Mouse (Mus musculus) activated CD4-positive, CD25-positive, alpha-beta regulatory T cell (primary cell): ENCODE results near the gene Gm45208. TPM values are rescaled to one million over a fixed set of nuclear protein-coding genes. Genes with fewer than 3 reads are reported as not detected.

Experiments
- polyA plus RNA-seq, 2 experiments: library from polyadenylated mRNA; unstranded; fragments of 100-300 nt; shearing (Covaris generic); gene quantifications; one replicate each; pipeline ENCODE4 v1.2.1; 2017

The Gm45208 gene
- not detected for polyA plus RNA-seq

GRCm38 (mm10) chrX:7721514-7722281 is at the start of gene Gm45208:
TSS of gene Gm45208 (plus strand) at chrX:7722245.

GRCm38 (mm10) chrX:7680864-7681263 is 41.2 kb upstream of the Gm45208 start, which contains the start of gene Magix:
TSS of gene Magix (minus strand) at chrX:7681251.

GRCm38 (mm10) chrX:7696954-7697381 is 25.1 kb upstream of the Gm45208 start, which contains the start of gene Gpkow:
TSS of gene Gpkow (plus strand) at chrX:7697131.

GRCm38 (mm10) chrX:7714135-7714899 is 7.7 kb upstream of the Gm45208 start, which contains the start of gene Wdr45:
TSS of gene Wdr45 (plus strand) at chrX:7714333.

GRCm38 (mm10) chrX:7728215-7728921 is 6.3 kb downstream of the Gm45208 start, which contains the start of gene Praf2:
TSS of gene Praf2 (plus strand) at chrX:7728439.

GRCm38 (mm10) chrX:7750432-7751116 is 28.5 kb downstream of the Gm45208 start, which contains the start of gene Ccdc120:
TSS of gene Ccdc120 (minus strand) at chrX:7750905.

GRCm38 (mm10) chrX:7762137-7762920 is 40.3 kb downstream of the Gm45208 start, which contains the start of gene Tfe3:
TSS of gene Tfe3 (plus strand) at chrX:7762560.

Other genes starting within 250 kb of the Gm45208 start
- gene Foxp3, start 148.6 kb upstream of the Gm45208 start, polyA plus RNA-seq: 100 to 1,000 TPM; 131 to 160 TPM
- 10 to 100 TPM; 13.0 to 20.2 TPM for gene Ppp1r3f, start 148.0 kb upstream of the Gm45208 start, polyA plus RNA-seq
- 10 to 100 TPM; 14.3 to 20.4 TPM for gene Ccdc22, start 116.7 kb upstream of the Gm45208 start, polyA plus RNA-seq
- not detected for gene Cacna1f, start 115.2 kb upstream of the Gm45208 start, polyA plus RNA-seq
- 10 to 100 TPM in 1 of 2 experiments, 1 to 10 TPM in 1; 9.8 to 11.2 TPM for gene Syp, start 83.8 kb upstream of the Gm45208 start, polyA plus RNA-seq
- 10 to 100 TPM; 20.7 to 26.7 TPM for gene Prickle3, start 65.0 kb upstream of the Gm45208 start, polyA plus RNA-seq
- 100 to 1,000 TPM; 131 to 140 TPM for gene Plp2, start 50.9 kb upstream of the Gm45208 start, polyA plus RNA-seq
- under 1 TPM; 0.07 to 0.15 TPM for gene Magix, start 41.0 kb upstream of the Gm45208 start, polyA plus RNA-seq
- gene Gpkow, start 25.1 kb upstream of the Gm45208 start, polyA plus RNA-seq: 10 to 100 TPM; 53.2 to 55.6 TPM
- 10 to 100 TPM; 79.2 to 82.1 TPM for gene Wdr45, start 7.9 kb upstream of the Gm45208 start, polyA plus RNA-seq
- 10 to 100 TPM; 23.5 to 24.1 TPM for gene Praf2, start 6.2 kb downstream of the Gm45208 start, polyA plus RNA-seq
- not detected for gene Ccdc120, start 28.7 kb downstream of the Gm45208 start, polyA plus RNA-seq
- 10 to 100 TPM; 25.7 to 39.5 TPM for gene Tfe3, start 40.3 kb downstream of the Gm45208 start, polyA plus RNA-seq
- gene Gripap1, start 67.5 kb downstream of the Gm45208 start, polyA plus RNA-seq: 10 to 100 TPM; 74.5 to 78.6 TPM
- under 1 TPM; 0.21 to 0.61 TPM for gene Kcnd1, start 100.0 kb downstream of the Gm45208 start, polyA plus RNA-seq
- gene Otud5, start 119.1 kb downstream of the Gm45208 start, polyA plus RNA-seq: 100 to 1,000 TPM; 135 to 174 TPM
- gene Pim2, start 156.0 kb downstream of the Gm45208 start, polyA plus RNA-seq: 100 to 1,000 TPM in 1 of 2 experiments, 10 to 100 TPM in 1; 57.1 to 169 TPM
- 10 to 100 TPM; 21.5 to 29.9 TPM for gene Slc35a2, start 161.8 kb downstream of the Gm45208 start, polyA plus RNA-seq
- 100 to 1,000 TPM in 1 of 2 experiments, 10 to 100 TPM in 1; 99.4 to 142 TPM for gene Pqbp1, start 177.0 kb downstream of the Gm45208 start, polyA plus RNA-seq
- 100 to 1,000 TPM; 122 to 162 TPM for gene Timm17b, start 177.1 kb downstream of the Gm45208 start, polyA plus RNA-seq
- gene Gm10491, start 185.6 kb downstream of the Gm45208 start, polyA plus RNA-seq: not detected
- not detected for gene Gm10490, start 187.3 kb downstream of the Gm45208 start, polyA plus RNA-seq
- not detected for gene Pcsk1n, start 197.6 kb downstream of the Gm45208 start, polyA plus RNA-seq
- gene Eras, start 206.4 kb downstream of the Gm45208 start, polyA plus RNA-seq: not detected
- 10 to 100 TPM; 10.8 to 15.6 TPM for gene Hdac6, start 225.6 kb downstream of the Gm45208 start, polyA plus RNA-seq